Mouse (Mus musculus) embryonic facial prominence, embryonic 11.5 days (tissue): Measurements from ENCODE around the gene Olr1. TPM values are rescaled to one million over a fixed set of nuclear protein-coding genes. Genes with fewer than 3 reads are reported as not detected.

Experiments
- ATAC-seq: fragments of 200-750 bp; cut with Nextera tagmentation; replicated peaks from 2 replicates; pipeline ENCODE4 v1.8.0; 2017; ENCODE audit warnings: low read depth; ENCODE audit not compliant: insufficient number of reproducible peaks, low FRiP score, low TSS enrichment
- DNase-seq: peaks from one replicate; pipeline ENCODE4 v3.0.0-alpha.2; 2015; ENCODE audit warnings: low spot score
- H3K27ac ChIP-seq: fragments of 300-500 bp; sonication (generic); replicated peaks from 2 replicates; pipeline ENCODE4 v1.5.1; 2014; ENCODE audit warnings: mild to moderate bottlenecking, low read depth, low read length, control low read depth
- H3K27me3 ChIP-seq: fragments of 300-500 bp; sonication (generic); 2 replicates; pipeline ENCODE4 v1.6.1; 2014; ENCODE audit warnings: mild to moderate bottlenecking, low read length, moderate library complexity, mixed read lengths; ENCODE audit not compliant: control insufficient read depth, insufficient read depth
- H3K36me3 ChIP-seq: fragments of 300-500 bp; sonication (generic); replicated peaks from 2 replicates; pipeline ENCODE4 v1.6.1; 2014; ENCODE audit warnings: low read depth, mild to moderate bottlenecking, low read length, moderate library complexity, mixed read lengths; ENCODE audit not compliant: control insufficient read depth, insufficient read depth
- H3K4me1 ChIP-seq: fragments of 300-500 bp; sonication (generic); 2 replicates; pipeline ENCODE4 v1.6.1; 2014; ENCODE audit warnings: low read length, mixed read lengths; ENCODE audit not compliant: control insufficient read depth, insufficient read depth
- H3K4me2 ChIP-seq: fragments of 300-500 bp; sonication (generic); 2 replicates; pipeline ENCODE4 v1.6.1; 2014; ENCODE audit warnings: low read depth, mild to moderate bottlenecking, control low read depth, low read length, moderate library complexity
- H3K4me3 ChIP-seq: fragments of 300-500 bp; sonication (generic); 2 replicates; pipeline ENCODE4 v1.5.1; 2014; ENCODE audit warnings: low read depth, low read length, control low read depth
- H3K9ac ChIP-seq: fragments of 300-500 bp; sonication (generic); replicated peaks from 2 replicates; pipeline ENCODE4 v1.6.1; 2014; ENCODE audit warnings: mild to moderate bottlenecking, control low read depth, low read length
- H3K9me3 ChIP-seq: fragments of 300-500 bp; sonication (generic); replicated peaks from 2 replicates; pipeline ENCODE4 v1.6.1; 2016; ENCODE audit warnings: mild to moderate bottlenecking, low read length, inconsistent platforms, mixed read lengths; ENCODE audit not compliant: control insufficient read depth
- WGBS: fragments of 180-500 bp; shearing (Covaris S2); extraction: QIAGEN DNeasy Blood & Tissue Kit; methylation state at CpG from one replicate; pipeline ENCODE4 v1.1.7; 2014; 5-methylcytosine and 5-hydroxymethylcytosine counted together
- polyA plus RNA-seq: library from polyadenylated mRNA; unstranded; fragments of >200 nt; fragmentation: Nextera tagmentation; extraction: Ambion mirVana; gene quantifications from 2 replicates; pipeline ENCODE4 v1.2.1, GENCODE M21; 2014

Olr1 gene
- polyA plus RNA-seq, 1 experiment from 2014 or later = 0.36 TPM

GRCm38 (mm10) chr6:129471386-129471785 lies 35.6 kb downstream of the Olr1 start:
- H3K27me3 ChIP-seq = no peaks in the 10 kb centered on the region
- H3K9ac ChIP-seq = no peak overlapping the region
- DNase-seq (no peak), ATAC-seq (no peak)
- no peaks in the 10 kb centered on the region for H3K9me3 ChIP-seq
- no peaks in the 10 kb centered on the region for H3K4me1 ChIP-seq
- no peak overlapping the region for H3K4me2 ChIP-seq
- WGBS = 89% methylated on average over 6 of the region's 6 CpGs
- no peaks in the 10 kb centered on the region for H3K36me3 ChIP-seq
- H3K4me3 ChIP-seq = no peak overlapping the region
- H3K27ac ChIP-seq = no peak overlapping the region

DNA sequence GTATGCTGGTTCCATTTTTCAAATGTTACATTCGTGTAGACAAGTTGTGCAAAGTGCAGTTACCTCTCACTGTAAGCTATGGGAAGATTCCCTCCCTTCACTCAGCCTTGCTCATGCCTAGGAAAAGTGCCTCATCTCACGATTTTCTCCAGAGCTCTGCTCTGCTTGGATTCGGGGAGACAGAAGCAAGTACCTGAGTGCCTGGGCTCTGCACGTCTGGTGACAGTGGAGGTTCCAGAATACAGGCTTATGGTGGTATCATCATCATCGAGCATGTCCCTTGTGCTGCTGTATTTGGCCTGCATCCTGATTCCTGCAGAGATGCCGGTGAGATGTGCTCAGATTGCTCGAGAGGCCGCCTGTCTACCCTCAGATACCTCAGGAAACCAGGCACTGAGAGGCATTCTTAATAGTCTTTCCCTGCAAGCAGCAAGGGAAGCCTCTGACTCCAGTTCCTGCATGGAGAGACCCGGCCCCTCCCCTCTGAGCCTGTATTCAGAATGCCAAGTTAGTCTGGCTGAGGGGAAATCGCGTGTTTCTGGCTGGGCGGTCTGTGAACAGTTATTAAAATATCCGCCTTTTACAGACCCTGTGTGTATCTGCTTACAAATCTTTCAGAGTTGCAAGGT lies 55.4 kb downstream of the Olr1 start, which contains the start of gene Clec1a:
TSS of gene Clec1a (minus strand) at position 590 of the 629 bp plus-strand sequence.
- H3K4me2 ChIP-seq = no peak within 1 kb of the TSS
- H3K36me3 ChIP-seq = no peaks in the 10 kb centered on the region
- 58% methylated on average over 13 of the region's 13 CpGs for WGBS
- H3K4me1 ChIP-seq = no peaks in the 10 kb centered on the region
- 0 out of 2 replicates have a peak within 1 kb of the TSS, but pooled peaks have one; percentile 6 for H3K9ac ChIP-seq
- H3K27ac ChIP-seq = no peak within 1 kb of the TSS
- no peak for ATAC-seq
- no peaks in the 10 kb centered on the region for H3K27me3 ChIP-seq
- H3K4me3 ChIP-seq = no peak within 1 kb of the TSS
- DNase-seq = peak; percentile 22
- no peaks in the 10 kb centered on the region for H3K9me3 ChIP-seq

DNA sequence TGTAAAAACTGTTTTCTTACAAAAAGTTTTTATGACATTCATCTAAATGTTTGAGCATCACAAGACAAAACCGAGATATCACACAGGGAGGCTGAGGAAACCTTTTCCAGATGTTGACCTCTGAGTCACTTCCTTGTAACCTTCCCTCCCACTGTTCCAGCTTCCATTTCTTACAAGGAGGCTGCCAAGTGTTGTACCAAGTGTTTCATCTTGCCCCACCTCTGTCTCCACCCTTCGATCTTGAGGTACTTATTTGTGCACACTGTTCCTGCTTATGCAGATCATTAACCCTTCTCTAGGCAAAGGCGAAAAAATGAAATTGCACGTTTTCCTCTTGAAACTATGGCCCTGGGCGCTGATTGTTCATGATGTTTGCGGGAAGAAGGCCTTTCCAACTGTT lies 57.2 kb downstream of the Olr1 start:
- H3K9ac ChIP-seq = no peak overlapping the region
- H3K4me1 ChIP-seq = no peaks in the 10 kb centered on the region
- ATAC-seq = no peak
- H3K27ac ChIP-seq = no peak overlapping the region
- H3K4me2 ChIP-seq = no peak overlapping the region
- no peaks in the 10 kb centered on the region for H3K9me3 ChIP-seq
- no peaks in the 10 kb centered on the region for H3K36me3 ChIP-seq
- peak; percentile 12 for DNase-seq
- H3K4me3 ChIP-seq = no peak overlapping the region
- 65% methylated on average over 6 of the region's 6 CpGs for WGBS
- H3K27me3 ChIP-seq = no peaks in the 10 kb centered on the region

DNA sequence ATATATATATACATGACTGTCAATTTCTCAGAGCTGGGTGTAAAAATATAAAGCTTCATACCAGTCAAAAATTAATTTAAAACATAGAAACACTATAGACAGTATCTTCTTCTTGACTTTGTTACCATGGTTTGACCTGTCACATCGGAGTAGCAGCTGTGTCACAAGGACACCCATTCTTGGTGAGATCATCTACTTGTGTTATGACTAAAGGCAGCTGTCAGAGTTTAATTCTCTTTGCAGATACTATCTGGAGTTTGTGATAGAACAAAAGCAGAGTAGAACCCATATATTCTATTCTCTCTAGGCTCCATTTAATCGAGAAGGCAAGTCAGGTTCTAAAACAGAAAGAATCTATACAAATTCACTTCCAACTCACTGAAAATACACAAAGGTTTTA lies 68.9 kb downstream of the Olr1 start:
- Histone ChIP-seq H3K4me3 (no peak overlapping the region), H3K4me2 (no peak overlapping the region), H3K27me3 (no peaks in the 10 kb centered on the region), H3K36me3 (no peaks in the 10 kb centered on the region), H3K9ac (no peak overlapping the region), H3K9me3 (no peaks in the 10 kb centered on the region), H3K27ac (no peak overlapping the region), H3K4me1 (no peaks in the 10 kb centered on the region)
- WGBS = 86% methylated on average over 2 of the region's 2 CpGs
- ATAC-seq (no peak), DNase-seq (no peak)

- Histone ChIP-seq H3K36me3 (no peaks in the 10 kb centered on the region), H3K9me3 (no peaks in the 10 kb centered on the region), H3K27me3 (no peaks in the 10 kb centered on the region), H3K4me2 (no peak overlapping the region), H3K9ac (no peak overlapping the region), H3K4me1 (no peaks in the 10 kb centered on the region), H3K4me3 (no peak overlapping the region), H3K27ac (no peak overlapping the region)
- no peak for ATAC-seq
- no peak for DNase-seq
- WGBS = 81% methylated on average over 3 of the region's 3 CpGs
These were observed 70.9 kb downstream of the Olr1 start for GRCm38 (mm10) chr6:129436025-129436424.

Other genes with a start within 250 kb of the Olr1 start
- gene Cd69, start 231.7 kb downstream of the Olr1 start, polyA plus RNA-seq = 0.27 and 0.29 TPM in 2 replicates
- not detected in 2 replicates for gene 4922502D21Rik, start 175.4 kb downstream of the Olr1 start, polyA plus RNA-seq
- gene Clec12a, start 164.5 kb downstream of the Olr1 start, polyA plus RNA-seq = 0.54 and 0.91 TPM in 2 replicates
- not detected in 2 replicates for gene Clec12b, start 121.3 kb downstream of the Olr1 start, polyA plus RNA-seq
- gene Clec1b, start 109.9 kb downstream of the Olr1 start, polyA plus RNA-seq = 10.7 and 13.5 TPM in 2 replicates
- 0.13 and 0.15 TPM in 2 replicates for gene Clec9a, start 98.3 kb downstream of the Olr1 start, polyA plus RNA-seq
- 0.49 and 1.5 TPM in 2 replicates for gene Clec1a, start 55.2 kb downstream of the Olr1 start, polyA plus RNA-seq
- gene Tmem52b, start 5.4 kb upstream of the Olr1 start, polyA plus RNA-seq = not detected in 2 replicates
- gene Gabarapl1, start 26.0 kb upstream of the Olr1 start, polyA plus RNA-seq = 17.5 and 19.4 TPM in 2 replicates
- gene Klre1, start 70.7 kb upstream of the Olr1 start, polyA plus RNA-seq = not detected in 2 replicates
- gene Klrd1, start 84.6 kb upstream of the Olr1 start, polyA plus RNA-seq = not detected in 2 replicates
- 0.08 TPM in 1 of 2 replicates, not detected in the other for gene Klrk1, start 116.7 kb upstream of the Olr1 start, polyA plus RNA-seq
- not detected in 2 replicates for gene Klrc3, start 136.2 kb upstream of the Olr1 start, polyA plus RNA-seq
- not detected in 2 replicates for gene Klrc2, start 153.5 kb upstream of the Olr1 start, polyA plus RNA-seq
- not detected in 2 replicates for gene Klrc1, start 171.8 kb upstream of the Olr1 start, polyA plus RNA-seq
- not detected in 2 replicates for gene Klri1, start 210.0 kb upstream of the Olr1 start, polyA plus RNA-seq
- gene Klri2, start 233.3 kb upstream of the Olr1 start, polyA plus RNA-seq = not detected in 2 replicates